Mouse (Mus musculus) adrenal gland, postnatal 25 days (tissue): Measurements from ENCODE around the gene Mpv17l2. TPM values are rescaled to one million over a fixed set of nuclear protein-coding genes. Genes with fewer than 3 reads are reported as not detected.
A peak's percentile ranks its signal among the peaks of the same experiment; 100 is the strongest.

Source experiments
- DNase-seq: peaks from one replicate; pipeline ENCODE4 v3.0.0; 2021; ENCODE audit warnings: mixed read lengths
- total RNA-seq: library from RNA; stranded (reverse); gene quantifications from 2 replicates; pipeline ENCODE4 v1.2.3, GENCODE M21; 2021

Gene Mpv17l2
- total RNA-seq, 1 experiment from 2014 or later: 143 TPM

GRCm38 (mm10) chr8:70766571-70767440 is 6.1 kb upstream of the Mpv17l2 start:
- DNase-seq: peak; percentile 71

- no peak for DNase-seq
Measured at GRCm38 (mm10) chr8:70765838-70766570, 5.3 kb upstream of the Mpv17l2 start.

- DNase-seq: no peak
Measured at GRCm38 (mm10) chr8:70765329-70765728, 4.6 kb upstream of the Mpv17l2 start.

GRCm38 (mm10) chr8:70764676-70765075 is 3.9 kb upstream of the Mpv17l2 start:
- DNase-seq: no peak

GRCm38 (mm10) chr8:70764026-70764425 is 3.3 kb upstream of the Mpv17l2 start:
- no peak for DNase-seq

GRCm38 (mm10) chr8:70763354-70763753 is 2.6 kb upstream of the Mpv17l2 start:
- peak; percentile 65 for DNase-seq

- no peak for DNase-seq
Measured at GRCm38 (mm10) chr8:70762118-70762517, 1.4 kb upstream of the Mpv17l2 start.

GRCm38 (mm10) chr8:70760350-70760749 is 396 bp downstream of the Mpv17l2 start:
- no peak for DNase-seq

GRCm38 (mm10) chr8:70758616-70759561 is 1.9 kb downstream of the Mpv17l2 start:
- DNase-seq: peak; percentile 75

- no peak for DNase-seq
Measured at GRCm38 (mm10) chr8:70758308-70758615, 2.5 kb downstream of the Mpv17l2 start.

- no peak for DNase-seq
Measured at GRCm38 (mm10) chr8:70757523-70758307, 3.0 kb downstream of the Mpv17l2 start.

- DNase-seq: no peak
Measured at GRCm38 (mm10) chr8:70756476-70757040, 4.2 kb downstream of the Mpv17l2 start.

- no peak for DNase-seq
Measured at GRCm38 (mm10) chr8:70755661-70756475, 4.9 kb downstream of the Mpv17l2 start.

GRCm38 (mm10) chr8:70754871-70755660 is 5.7 kb downstream of the Mpv17l2 start:
- DNase-seq: peak; percentile 66

GRCm38 (mm10) chr8:70754043-70754870 is 6.5 kb downstream of the Mpv17l2 start, which contains the start of gene Rab3a:
Rab3a (plus strand) TSS chr8:70754679.
- DNase-seq: peak; percentile 94

GRCm38 (mm10) chr8:70753151-70753550 is 7.6 kb downstream of the Mpv17l2 start:
- peak; percentile 79 for DNase-seq

GRCm38 (mm10) chr8:70752000-70752764 is 8.6 kb downstream of the Mpv17l2 start:
- peak; percentile 83 for DNase-seq
